Mouse (Mus musculus): ENCODE data around the gene Ltb.
A peak's percentile ranks its signal among the peaks of the same experiment; 100 is the strongest.

Ltb gene

DNA sequence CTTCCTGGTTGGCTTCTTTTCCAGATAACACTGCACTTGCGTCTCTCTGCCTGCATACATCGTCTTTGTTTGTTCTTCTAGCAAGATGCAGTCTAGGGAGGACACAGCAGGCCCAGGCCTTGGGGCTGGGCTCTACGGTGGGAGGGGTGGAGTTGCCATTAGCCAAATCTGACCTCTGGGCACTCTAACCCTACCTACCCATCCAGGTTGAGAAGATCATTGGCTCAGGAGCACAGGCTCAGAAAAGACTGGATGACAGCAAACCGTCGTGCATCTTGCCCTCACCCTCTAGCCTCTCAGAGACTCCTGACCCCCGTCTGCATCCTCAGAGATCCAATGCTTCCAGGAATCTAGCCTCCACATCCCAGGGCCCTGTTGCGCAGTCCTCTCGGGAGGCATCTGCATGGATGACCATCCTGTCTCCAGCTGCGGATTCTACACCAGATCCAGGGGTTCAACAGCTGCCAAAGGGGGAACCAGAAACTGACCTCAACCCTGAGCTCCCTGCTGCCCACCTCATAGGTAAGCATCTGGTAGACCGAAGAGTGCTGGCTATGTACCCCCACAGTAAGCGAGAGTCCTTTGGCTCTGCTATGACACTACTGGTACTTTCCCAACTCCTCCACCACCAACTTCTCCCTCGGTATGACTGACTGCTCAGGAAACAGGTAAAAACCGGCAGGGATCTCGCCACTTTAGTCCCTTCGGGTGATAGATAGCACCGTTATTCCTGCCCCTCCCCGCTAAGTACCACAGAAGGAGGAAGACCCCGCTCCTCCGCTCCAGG is 798 bp downstream of the Ltb start:
- no peak for DNase-seq (ENCODE audit: low spot score)

- DNase-seq (ENCODE audit: low spot score) = peak; percentile 82
Measured at GRCm38 (mm10) chr17:35195631-35196320, 1.5 kb downstream of the Ltb start.

DNA sequence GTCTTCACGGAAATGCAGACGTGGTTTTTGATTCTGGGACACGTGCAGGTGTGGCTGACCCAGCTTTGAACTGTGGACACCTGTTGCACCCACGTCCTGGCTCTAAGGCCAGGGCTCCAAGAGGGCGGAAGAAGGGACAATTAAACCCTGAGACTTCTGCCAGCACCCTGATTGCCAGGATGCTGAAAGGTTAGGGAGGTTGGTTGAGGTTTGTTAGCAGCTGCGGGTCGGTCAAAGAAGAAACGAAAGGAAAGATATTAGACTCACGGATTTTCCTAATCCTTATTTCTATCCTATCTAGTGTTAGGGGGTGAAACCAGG is 2.0 kb downstream of the Ltb start:
- no peak for DNase-seq (ENCODE audit: low spot score)

DNA sequence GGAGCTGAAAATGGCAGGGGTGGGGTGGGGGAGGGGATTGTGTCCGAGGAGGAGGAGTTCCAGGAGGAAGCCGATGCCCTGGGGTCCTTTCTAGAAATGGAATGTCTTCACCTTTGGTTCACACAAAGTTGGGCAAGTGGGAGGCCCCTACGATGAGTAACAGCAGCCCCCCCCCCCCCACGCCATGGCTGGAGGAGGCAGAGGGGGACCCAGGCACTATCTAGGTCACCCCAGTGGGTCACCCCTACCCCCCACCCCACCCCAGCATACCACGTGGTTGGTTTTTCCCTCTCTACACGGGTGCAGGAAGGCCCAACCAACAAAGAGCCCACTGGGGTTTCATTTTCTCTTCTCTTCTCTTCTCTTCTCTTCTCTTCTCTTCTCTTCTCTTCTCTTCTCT is 2.9 kb downstream of the Ltb start:
- no peak for DNase-seq (ENCODE audit: low spot score)

GRCm38 (mm10) chr17:35198029-35198428 is 3.8 kb downstream of the Ltb start:
- DNase-seq (ENCODE audit: low spot score) = no peak

- no peak for DNase-seq (ENCODE audit: low spot score)
Measured at GRCm38 (mm10) chr17:35198946-35199345, 4.7 kb downstream of the Ltb start.

DNA sequence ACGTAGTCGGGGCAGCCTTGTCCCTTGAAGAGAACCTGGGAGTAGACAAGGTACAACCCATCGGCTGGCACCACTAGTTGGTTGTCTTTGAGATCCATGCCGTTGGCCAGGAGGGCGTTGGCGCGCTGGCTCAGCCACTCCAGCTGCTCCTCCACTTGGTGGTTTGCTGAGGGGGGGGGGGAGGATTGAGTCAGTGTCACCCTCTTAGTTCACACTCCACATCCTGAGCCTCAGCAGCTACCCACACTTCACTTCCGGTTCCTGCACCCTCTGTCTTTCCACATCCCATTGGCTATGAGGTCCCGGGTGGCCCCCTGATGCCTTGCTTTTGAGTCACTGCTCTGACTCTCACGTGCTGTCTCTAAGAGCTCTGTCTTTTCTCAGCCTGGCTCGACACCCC is 6.2 kb downstream of the Ltb start:
- no peak for DNase-seq (ENCODE audit: low spot score)

GRCm38 (mm10) chr17:35201128-35201527 is 6.9 kb downstream of the Ltb start:
- DNase-seq (ENCODE audit: low spot score) = no peak

GRCm38 (mm10) chr17:35201787-35202186 is 7.5 kb downstream of the Ltb start, which contains the start of gene Tnf:
Gene Tnf, minus strand, starts transcription at chr17:35202007.
- DNase-seq (ENCODE audit: low spot score) = no peak

DNA sequence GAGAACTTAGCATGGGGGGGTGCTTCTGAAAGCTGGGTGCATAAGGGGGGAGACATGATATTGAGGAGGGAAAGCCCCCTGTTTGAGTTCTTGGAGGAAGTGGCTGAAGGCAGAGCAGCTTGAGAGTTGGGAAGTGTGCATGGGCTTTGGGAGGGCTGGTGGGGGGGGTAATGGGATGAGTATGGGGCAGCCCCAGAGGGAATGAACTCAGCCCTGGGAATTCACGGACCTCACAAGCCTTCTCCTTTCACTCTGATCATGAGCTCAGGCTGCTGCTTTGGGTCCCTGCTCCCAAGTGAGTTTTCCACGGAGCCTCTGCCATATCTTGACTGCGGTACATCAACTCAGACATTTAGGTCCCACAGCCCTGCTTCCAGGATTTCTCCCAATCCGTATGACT is 8.2 kb downstream of the Ltb start:
- DNase-seq (ENCODE audit: low spot score) = no peak

- DNase-seq (ENCODE audit: low spot score) = no peak
Measured at GRCm38 (mm10) chr17:35204494-35205379, 10.5 kb downstream of the Ltb start, which contains the start of gene Lta. Gene Lta, minus strand, starts transcription at chr17:35205351.

DNA sequence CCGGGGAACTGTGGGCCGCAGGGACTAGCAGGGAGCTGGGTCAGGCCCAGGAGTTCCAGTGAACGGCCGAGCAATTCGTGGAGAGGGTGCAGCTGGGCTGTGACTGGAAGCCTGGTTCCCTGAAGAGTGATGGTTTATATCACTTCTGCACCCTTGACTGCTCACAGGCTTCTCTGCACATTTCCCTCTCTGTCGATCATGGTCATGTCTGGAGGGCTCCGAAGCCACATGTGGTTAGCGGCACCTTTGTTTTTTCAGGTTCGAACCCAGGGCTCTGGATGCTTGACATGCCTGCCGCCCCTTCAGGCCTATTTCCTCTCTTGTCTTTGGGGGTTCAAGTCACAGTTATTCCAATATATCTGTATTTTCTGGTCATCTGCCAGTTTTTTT is 11.1 kb downstream of the Ltb start:
- DNase-seq (ENCODE audit: low spot score) = no peak

DNA sequence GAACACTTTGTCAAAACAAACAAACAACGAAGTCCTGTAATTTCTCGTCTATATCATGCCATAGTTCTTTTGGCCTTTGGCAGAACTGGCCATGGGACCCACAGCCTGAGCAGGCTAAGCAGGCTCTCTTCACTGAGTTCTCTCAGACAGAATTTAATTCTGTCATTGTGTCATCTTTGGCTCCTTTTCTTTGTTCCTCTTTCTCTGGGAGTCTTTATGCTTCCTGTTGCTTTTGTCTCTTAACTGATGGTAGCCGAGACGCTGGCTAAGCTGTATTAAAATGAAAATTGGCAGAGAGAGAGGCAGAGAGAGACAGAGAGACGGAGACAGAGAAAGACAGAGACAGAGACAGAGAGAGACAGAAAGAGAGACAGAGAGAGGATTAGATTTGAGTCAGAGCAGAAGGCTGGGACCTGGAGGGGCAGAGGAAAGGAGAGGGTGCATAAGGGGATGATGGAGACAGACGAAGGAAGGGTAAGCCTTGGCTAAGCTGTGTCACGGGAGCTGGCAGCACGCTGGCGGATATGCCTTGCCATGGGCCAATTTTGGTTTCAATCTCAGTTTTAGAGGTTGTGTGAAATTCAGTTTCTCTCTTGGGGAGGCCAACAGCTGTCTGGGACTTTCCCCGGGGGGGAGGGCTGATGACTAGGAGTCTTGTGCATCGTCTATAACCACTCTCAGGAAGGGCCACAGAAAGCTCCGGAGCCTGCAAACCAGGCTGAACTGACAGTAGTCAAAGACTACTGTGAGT is 15.7 kb downstream of the Ltb start:
- no peak for DNase-seq (ENCODE audit: low spot score)

- no peak for DNase-seq (ENCODE audit: low spot score)
Measured at GRCm38 (mm10) chr17:35210593-35210992, 16.4 kb downstream of the Ltb start.

- no peak for DNase-seq (ENCODE audit: low spot score)
Measured at GRCm38 (mm10) chr17:35213071-35213470, 18.8 kb downstream of the Ltb start.

- DNase-seq (ENCODE audit: low spot score) = no peak
Measured at GRCm38 (mm10) chr17:35218516-35219193, 24.4 kb downstream of the Ltb start.

GRCm38 (mm10) chr17:35219601-35220041 is 25.4 kb downstream of the Ltb start:
- no peak for DNase-seq (ENCODE audit: low spot score)

GRCm38 (mm10) chr17:35220156-35220952 is 26.1 kb downstream of the Ltb start, which contains the start of gene Gm16181:
Gene Gm16181, plus strand, starts transcription at chr17:35220834.
- DNase-seq (ENCODE audit: low spot score) = no peak

DNA sequence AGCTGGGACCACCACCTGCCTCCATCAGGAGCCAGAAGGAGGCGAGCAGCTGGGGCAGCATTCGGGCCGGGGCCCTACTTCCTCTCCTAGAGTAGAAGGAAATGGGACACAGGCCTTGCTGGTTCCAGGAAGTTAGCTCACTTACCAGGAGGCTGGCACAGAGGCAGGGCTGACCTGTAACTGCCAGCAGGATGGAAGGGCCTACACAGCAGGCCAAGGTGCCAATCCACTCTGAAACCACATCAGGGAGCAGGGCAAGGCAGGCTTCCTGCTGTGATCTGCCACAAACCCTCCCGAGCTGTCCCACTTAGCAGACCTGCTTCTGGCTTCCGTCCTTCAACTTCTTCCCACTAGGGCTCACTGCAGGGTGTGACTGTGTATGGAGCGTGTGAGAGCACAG is 28.1 kb downstream of the Ltb start:
- no peak for DNase-seq (ENCODE audit: low spot score)

DNA sequence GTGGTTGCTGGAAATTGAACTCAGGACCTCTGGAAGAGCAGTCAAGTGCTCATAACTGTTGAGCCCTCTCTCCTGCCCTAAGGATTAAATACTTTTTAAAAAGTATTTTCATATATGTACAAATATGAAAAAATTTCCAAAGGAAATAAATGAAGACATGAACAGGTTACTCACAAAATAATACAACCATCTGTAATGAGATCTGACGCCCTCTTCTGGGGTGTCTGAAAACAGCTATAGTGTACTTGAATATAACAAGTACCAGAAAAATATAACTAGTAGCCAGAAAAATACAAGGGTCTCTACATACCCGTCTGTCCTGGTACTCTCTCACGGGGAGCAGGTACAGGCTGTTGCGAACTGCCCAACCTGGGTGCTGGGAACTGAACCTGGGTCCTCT is 30.4 kb downstream of the Ltb start:
- no peak for DNase-seq (ENCODE audit: low spot score)
